Mouse (Mus musculus): ENCODE data around the gene Atp5j2.

- TF ChIP-seq CTCF (conservative IDR thresholded peaks at IDR 0.05; ENCODE audit: low read length) (no peak), NANOG (IDR thresholded peaks at IDR 0.05; ENCODE audit: borderline replicate concordance, low read length) (no peak), POU5F1 (IDR thresholded peaks at IDR 0.05; ENCODE audit: borderline replicate concordance, low read length) (no peak)
Measured at GRCm38 (mm10) chr5:145200387-145200786, 8.5 kb upstream of the Atp5j2 start.

Measured in E14TG2a.4 (cell line).